Mouse (Mus musculus) heart, adult 2 months (tissue): ENCODE measurements around the gene Usp46.

ENCODE experiments used
- EP300 ChIP-seq: fragments of 200-500 bp; IDR thresholded peaks from 2 replicates; pipeline ENCODE4 v1.6.1; 2011; ENCODE audit warnings: low read depth, low read length, control low read depth; ENCODE audit not compliant: insufficient read depth
- POLR2A ChIP-seq: fragments of 200-500 bp; IDR thresholded peaks from 2 replicates; pipeline ENCODE4 v1.6.1; 2011; ENCODE audit warnings: mild to moderate bottlenecking, low read depth, low read length, control low read depth; ENCODE audit not compliant: insufficient read depth

- TF ChIP-seq POLR2A = no peak
- no peak for TF ChIP-seq EP300
These were observed 16.6 kb downstream of the Usp46 start for GRCm38 (mm10) chr5:74051394-74052170.
